Mouse (Mus musculus) hematopoietic multipotent progenitor cell, adult 10-12 weeks (in vitro differentiated cells): ENCODE results near the gene Dgkg. TPM values are rescaled to one million over a fixed set of nuclear protein-coding genes. Genes with fewer than 3 reads are reported as not detected.

Experiments
- polyA plus RNA-seq: library from polyadenylated mRNA; stranded (reverse); fragments of >175 nt; gene quantifications from 2 replicates; pipeline ENCODE4 v1.2.3, GENCODE M21; 2012; ENCODE audit warnings: low replicate concordance

Gene Dgkg
- 0.81 and 1.2 TPM in 2 replicates for polyA plus RNA-seq

GRCm38 (mm10) chr16:22656533-22657444, at the start of gene Dgkg:
Dgkg (minus strand) TSS chr16:22657221.

GRCm38 (mm10) chr16:22439499-22440177, 217.4 kb downstream of the Dgkg start, which contains the start of gene Etv5:
Etv5 (minus strand) TSS chr16:22439719.

Other genes with a start within 250 kb of the Dgkg start
- 40.7 and 42.1 TPM in 2 replicates for gene Etv5, start 217.5 kb downstream of the Dgkg start, polyA plus RNA-seq
- gene Crygs, start 154.4 kb upstream of the Dgkg start, polyA plus RNA-seq = not detected in 2 replicates
- gene Tbccd1, start 200.4 kb upstream of the Dgkg start, polyA plus RNA-seq = 1.2 and 3.8 TPM in 2 replicates
- gene Dnajb11, start 200.6 kb upstream of the Dgkg start, polyA plus RNA-seq = 32.3 and 59.9 TPM in 2 replicates
- not detected in 2 replicates for gene Ahsg, start 234.1 kb upstream of the Dgkg start, polyA plus RNA-seq